In genomic region chr19:6941372-6942248, GRCm38 (mm10) we compare ENCODE assay signal across 8 mouse cellular contexts. TPM values are rescaled to one million over a fixed set of nuclear protein-coding genes. Genes with fewer than 3 reads are reported as not detected.
DNase-seq lines count a peak whose midpoint lies in the region; ATAC-seq and TF ChIP-seq lines count a peak whose summit lies in the region.

TSS of gene Bad (plus strand) at chr19:6941861.

- H3K9ac ChIP-seq in CH12.LX (ENCODE audit: insufficient read depth, low read depth) = peak within 1 kb of the TSS; percentile 81
- peak within 1 kb of the TSS; percentile 91 for H3K9ac ChIP-seq in forebrain, embryonic 11.5 days (ENCODE audit: low read length)
- H3K9ac ChIP-seq in heart, embryonic 15.5 days = peak within 1 kb of the TSS; percentile 95
- H3K9ac ChIP-seq in liver, embryonic 14.5 days (replicated peaks) = peak within 1 kb of the TSS; percentile 80
- peak within 1 kb of the TSS; percentile 88 for H3K9ac ChIP-seq in stomach, embryonic 15.5 days

- under 1% methylated on average over 83 of the region's 83 CpGs for WGBS in forebrain, embryonic 11.5 days
- under 1% methylated on average over 83 of the region's 83 CpGs for WGBS in heart, embryonic 15.5 days
- under 1% methylated on average over 80 of the region's 83 CpGs for WGBS in liver, embryonic 14.5 days (ENCODE audit: insufficient replicate concordance)
- WGBS in stomach, embryonic 15.5 days = 0% methylated on average over 83 of the region's 83 CpGs

- DNase-seq in CH12.LX (ENCODE audit: extremely low read depth) = peak; percentile 86
- DNase-seq in c-Kit-positive CD71-positive TER-119-negative erythroid progenitor cells, embryonic 14.5 days (ENCODE audit: low read depth) = peak; percentile 90
- DNase-seq in forebrain, embryonic 11.5 days (ENCODE audit: low spot score) = peak; percentile 98
- peak; percentile 95 to 96 for DNase-seq in kidney, postnatal 25 days
- peak; percentile 85 to 86 (median 85) for DNase-seq in liver, embryonic 14.5 days (ENCODE audit: low read depth in 3 of 3, low spot score in 3 of 3)
- peak; percentile 97 for DNase-seq in neural tube, embryonic 10.5 days (ENCODE audit: extremely low spot score, low spot score)

- no peaks in the 10 kb centered on the region for H3K9me3 ChIP-seq in CH12.LX (replicated peaks; ENCODE audit: low read length)
- H3K9me3 ChIP-seq in forebrain, embryonic 11.5 days (ENCODE audit: control insufficient read depth, low read length) = no peaks in the 10 kb centered on the region
- no peaks in the 10 kb centered on the region for H3K9me3 ChIP-seq in heart, embryonic 15.5 days (replicated peaks)
- no peaks in the 10 kb centered on the region for H3K9me3 ChIP-seq in liver, embryonic 14.5 days (ENCODE audit: control insufficient read depth, low read length)
- no peaks in the 10 kb centered on the region for H3K9me3 ChIP-seq in stomach, embryonic 15.5 days

- peak within 1 kb of the TSS; percentile 71 for H3K27ac ChIP-seq in CH12.LX (ENCODE audit: insufficient read depth, low read depth)
- H3K27ac ChIP-seq in forebrain, embryonic 11.5 days (ENCODE audit: low read depth, low read length) = peak within 1 kb of the TSS; percentile 91
- H3K27ac ChIP-seq in heart, embryonic 15.5 days = peak within 1 kb of the TSS; percentile 95
- H3K27ac ChIP-seq in liver, embryonic 14.5 days = peak within 1 kb of the TSS; percentile 63
- H3K27ac ChIP-seq in stomach, embryonic 15.5 days = peak within 1 kb of the TSS; percentile 98

- dilution Hi-C loops in CH12.LX (cut with MboI; ENCODE audit: extremely low pct_ligation_motif_present, extremely low pct_unique_long_range_greater_than_20kb, low sequenced_read_pairs) = no loop called here

- in situ Hi-C loops in CH12.LX (cut with MboI; ENCODE audit: low pct_ligation_motif_present, low pct_unique_long_range_greater_than_20kb, low sequenced_read_pairs) = no loop called here

- ATAC-seq in forebrain, embryonic 11.5 days (replicated peaks; ENCODE audit: low FRiP score) = peak; percentile 86
- ATAC-seq in heart, embryonic 15.5 days (replicated peaks; ENCODE audit: insufficient number of reproducible peaks, insufficient read depth, low FRiP score, low read depth) = peak; percentile 85
- peak; percentile 80 for ATAC-seq in liver, embryonic 14.5 days (ENCODE audit: insufficient read depth)
- peak; percentile 73 for ATAC-seq in stomach, embryonic 15.5 days (ENCODE audit: insufficient read depth, low FRiP score, low read depth)

- peak within 1 kb of the TSS; percentile 71 to 78 (median 77) for H3K4me3 ChIP-seq in CH12.LX (replicated peaks in 1 of 3; ENCODE audit: low read depth in 2 of 3, low read length in 2 of 3, poor library complexity in 1 of 3)
- peak within 1 kb of the TSS; percentile 65 for H3K4me3 ChIP-seq in forebrain, embryonic 11.5 days (ENCODE audit: low read depth, low read length)
- H3K4me3 ChIP-seq in heart, embryonic 15.5 days = peak within 1 kb of the TSS; percentile 87
- peak within 1 kb of the TSS; percentile 77 to 92 for H3K4me3 ChIP-seq in liver, embryonic 14.5 days (ENCODE audit: insufficient read depth in 1 of 2, low read depth in 2 of 2, low read length in 2 of 2)
- peak within 1 kb of the TSS; percentile 72 for H3K4me3 ChIP-seq in stomach, embryonic 15.5 days (replicated peaks)

- TF ChIP-seq EP300 in CH12.LX (IDR thresholded peaks at IDR 0.05; ENCODE audit: low read length) = no peak
- TF ChIP-seq EP300 in liver, embryonic 14.5 days (IDR thresholded peaks at IDR 0.05; ENCODE audit: low read depth) = peak; percentile 83

- TF ChIP-seq RAD21 in CH12.LX (IDR thresholded peaks at IDR 0.05; ENCODE audit: low read depth, low read length) = no peak

- H3K4me1 ChIP-seq in CH12.LX (ENCODE audit: control insufficient read depth in 1 of 2, insufficient read depth in 2 of 2) = peaks cover 6 to 24% of the 10 kb centered on the region in 2 experiments
- peaks cover 15% of the 10 kb centered on the region for H3K4me1 ChIP-seq in forebrain, embryonic 11.5 days (replicated peaks; ENCODE audit: control insufficient read depth, insufficient read depth, low read length)
- peaks cover 28% of the 10 kb centered on the region for H3K4me1 ChIP-seq in heart, embryonic 15.5 days (replicated peaks)
- peaks cover 3 to 8% of the 10 kb centered on the region in 2 experiments for H3K4me1 ChIP-seq in liver, embryonic 14.5 days (replicated peaks; ENCODE audit: control insufficient read depth in 2 of 2, insufficient read depth in 2 of 2, low read length in 1 of 2)
- H3K4me1 ChIP-seq in stomach, embryonic 15.5 days = peaks cover 24% of the 10 kb centered on the region

- no peak for TF ChIP-seq CTCF in CH12.LX (conservative IDR thresholded peaks at IDR 0.05 in 1 of 2, IDR thresholded peaks at IDR 0.05 in 1 of 2; ENCODE audit: low read depth in 2 of 2, low read length in 2 of 2)
- peak; percentile 37; the same call in 1 of the 2 replicates for TF ChIP-seq CTCF in liver, embryonic 14.5 days (IDR thresholded peaks at IDR 0.05; ENCODE audit: low read depth)

- H3K36me3 ChIP-seq in CH12.LX (replicated peaks in 1 of 2; ENCODE audit: control insufficient read depth in 1 of 2, insufficient read depth in 1 of 2, low read length in 1 of 2) = peaks cover 0 to 28% of the 10 kb centered on the region in 2 experiments
- no peaks in the 10 kb centered on the region for H3K36me3 ChIP-seq in forebrain, embryonic 11.5 days (ENCODE audit: control insufficient read depth, insufficient read depth, low read length)
- 0 out of 2 replicates have a peak, but pooled peaks cover 13% of the 10 kb centered on the region for H3K36me3 ChIP-seq in heart, embryonic 15.5 days
- no peaks in the 10 kb centered on the region for H3K36me3 ChIP-seq in liver, embryonic 14.5 days (replicated peaks; ENCODE audit: control insufficient read depth, insufficient read depth, low read depth)
- no peaks in the 10 kb centered on the region for H3K36me3 ChIP-seq in stomach, embryonic 15.5 days

- peak; percentile 72 for TF ChIP-seq POLR2A in CH12.LX (IDR thresholded peaks at IDR 0.05; ENCODE audit: low read depth, low read length)

- H3K27me3 ChIP-seq in CH12.LX (replicated peaks) = no peaks in the 10 kb centered on the region
- no peaks in the 10 kb centered on the region for H3K27me3 ChIP-seq in forebrain, embryonic 11.5 days (ENCODE audit: control insufficient read depth, insufficient read depth, low read length)
- no peaks in the 10 kb centered on the region for H3K27me3 ChIP-seq in heart, embryonic 15.5 days
- no peaks in the 10 kb centered on the region; the same call in 1 of the 2 replicates for H3K27me3 ChIP-seq in liver, embryonic 14.5 days (ENCODE audit: control insufficient read depth, insufficient read depth, low read length)
- H3K27me3 ChIP-seq in stomach, embryonic 15.5 days (replicated peaks) = no peaks in the 10 kb centered on the region

- peak within 1 kb of the TSS; percentile 85 for H3K4me2 ChIP-seq in CH12.LX (ENCODE audit: insufficient read depth, low read depth, poor library complexity, severe bottlenecking)
- H3K4me2 ChIP-seq in forebrain, embryonic 11.5 days (ENCODE audit: low read depth, low read length, severe bottlenecking) = peak within 1 kb of the TSS; percentile 97
- H3K4me2 ChIP-seq in heart, embryonic 15.5 days = peak within 1 kb of the TSS; percentile 99
- H3K4me2 ChIP-seq in liver, embryonic 14.5 days (ENCODE audit: low read depth) = peak within 1 kb of the TSS; percentile 89
- peak within 1 kb of the TSS; percentile 98 for H3K4me2 ChIP-seq in stomach, embryonic 15.5 days

- H3K79me2 ChIP-seq in CH12.LX (replicated peaks; ENCODE audit: control insufficient read depth, extremely low read depth, insufficient read depth, poor library complexity, severe bottlenecking) = no peaks in the 10 kb centered on the region

TF ChIP-seq in CH12.LX, 34 proteins besides CTCF, POLR2A, EP300 and RAD21 (continues in another document):
- TF ChIP-seq BHLHE40 (IDR thresholded peaks at IDR 0.05; ENCODE audit: low read depth, low read length) (no peak), PAX5 (IDR thresholded peaks at IDR 0.05; ENCODE audit: low read length) (no peak), ETS1 (conservative IDR thresholded peaks at IDR 0.05; ENCODE audit: low read depth, low read length) (no peak), SIN3A (IDR thresholded peaks at IDR 0.05; ENCODE audit: low read length) (peak; percentile 97), MYC (IDR thresholded peaks at IDR 0.05; ENCODE audit: low read depth, low read length) (no peak), SMC3 (IDR thresholded peaks at IDR 0.05; ENCODE audit: low read depth, low read length) (no peak), JUN (IDR thresholded peaks at IDR 0.05; ENCODE audit: insufficient read depth, low read depth, low read length) (no peak), UBTF (IDR thresholded peaks at IDR 0.05; ENCODE audit: low read depth, low read length) (peak; percentile 84; the same call in 1 of the 2 replicates), MEF2A (IDR thresholded peaks at IDR 0.05; ENCODE audit: borderline replicate concordance, low read depth, low read length) (no peak), ZC3H11A (IDR thresholded peaks at IDR 0.05; ENCODE audit: low read depth, low read length) (no peak), MAFK (IDR thresholded peaks at IDR 0.05; ENCODE audit: insufficient replicate concordance, low read length) (no peak), RCOR1 (conservative IDR thresholded peaks at IDR 0.05; ENCODE audit: low read depth, low read length) (no peak), TBP (conservative IDR thresholded peaks at IDR 0.05; ENCODE audit: low read depth, low read length) (no peak), ZNF384 (IDR thresholded peaks at IDR 0.05; ENCODE audit: low read depth, low read length) (no peak), USF2 (conservative IDR thresholded peaks at IDR 0.05; ENCODE audit: low read depth, low read length) (no peak), MAX (IDR thresholded peaks at IDR 0.05; ENCODE audit: low read length) (no peak), IRF4 (IDR thresholded peaks at IDR 0.05; ENCODE audit: low read depth, low read length) (no peak), JUND (conservative IDR thresholded peaks at IDR 0.05; ENCODE audit: low read depth, low read length) (no peak), MAZ (IDR thresholded peaks at IDR 0.05; ENCODE audit: low read depth, low read length) (no peak; the same call in 1 of the 2 replicates), ZKSCAN1 (IDR thresholded peaks at IDR 0.05; ENCODE audit: borderline replicate concordance, low read depth, low read length) (no peak), GABPA (IDR thresholded peaks at IDR 0.05; ENCODE audit: insufficient replicate concordance, low read depth, low read length) (no peak)

RNA-seq across cellular contexts. Expression of gene Bad, which starts in this region (rescaled TPM):
- total RNA-seq in CH12.LX (2012; rRNA removed) (37.8 and 38.0 TPM in 2 replicates), CH12.LX (2014; rRNA removed) (27.7 and 28.5 TPM in 2 replicates)
- 33.3 and 39.6 TPM in 2 replicates for polyA plus RNA-seq in CH12.LX (2012; ENCODE audit: insufficient read length, low read depth)
- polyA plus RNA-seq in forebrain, embryonic 11.5 days (2014; fragmentation: Nextera tagmentation; extraction: Ambion mirVana) = 56.6 and 57.0 TPM in 2 replicates
- 55.6 and 58.1 TPM in 2 replicates for polyA plus RNA-seq in heart, embryonic 15.5 days (2015; fragmentation: Nextera tagmentation; extraction: Ambion mirVana)
- polyA plus RNA-seq in liver, embryonic 14.5 days (2012; rRNA removed) = 22.3 and 22.8 TPM in 2 replicates
- polyA plus RNA-seq in liver, embryonic 14.5 days (2014; fragmentation: Nextera tagmentation; extraction: Ambion mirVana) = 25.7 and 27.9 TPM in 2 replicates
- polyA plus RNA-seq in stomach, embryonic 15.5 days (2015; fragmentation: Nextera tagmentation; extraction: Ambion mirVana) = 71.6 and 75.8 TPM in 2 replicates

Comparison
In these comparisons a context has a peak if more than half of its experiments do, and no peak if none do; other contexts are left out.
1. Peak in every context shown above with its lines: DNase-seq, ATAC-seq, H3K4me3 ChIP-seq and H3K27ac ChIP-seq.